Mouse (Mus musculus) small intestine, adult 2 months (tissue): ENCODE results near the gene Tnfrsf11a. TPM values are rescaled to one million over a fixed set of nuclear protein-coding genes. Genes with fewer than 3 reads are reported as not detected.
"Not testable (repeated sequence)": the region's sequence is repeated elsewhere in the genome, so short reads cannot be mapped to it uniquely, and the experiment has no call there.

ENCODE experiments used
- H3K27ac ChIP-seq: fragments of 200-500 bp; 2 replicates; pipeline ENCODE4 v1.5.1; 2012; ENCODE audit warnings: low read depth, low read length, control low read depth, inconsistent platforms; ENCODE audit not compliant: insufficient read depth
- H3K27me3 ChIP-seq: fragments of 200-500 bp; 2 replicates; pipeline ENCODE4 v1.6.1; 2012; ENCODE audit warnings: mild to moderate bottlenecking, moderate library complexity, low read length, inconsistent platforms; ENCODE audit not compliant: control insufficient read depth, insufficient read depth
- H3K36me3 ChIP-seq: fragments of 200-500 bp; 2 replicates; pipeline ENCODE4 v1.6.1; 2012; ENCODE audit warnings: mild to moderate bottlenecking, low read length, control low read depth, inconsistent platforms; ENCODE audit not compliant: control insufficient read depth, insufficient read depth
- H3K4me1 ChIP-seq: fragments of 200-500 bp; 2 replicates; pipeline ENCODE4 v1.6.1; 2012; ENCODE audit warnings: low read length, inconsistent platforms, mixed read lengths; ENCODE audit not compliant: control insufficient read depth, insufficient read depth, insufficient read length
- H3K4me3 ChIP-seq: fragments of 200-500 bp; 2 replicates; pipeline ENCODE4 v1.5.1; 2012; ENCODE audit warnings: low read depth, mild to moderate bottlenecking, control low read depth, inconsistent platforms, low read length, moderate library complexity
- CTCF ChIP-seq: fragments of 200-500 bp; IDR thresholded peaks from 2 replicates; pipeline ENCODE4 v1.5.1; 2012; ENCODE audit warnings: low read depth, mild to moderate bottlenecking, control low read depth, inconsistent platforms, low read length, moderate library complexity, mixed read lengths; ENCODE audit not compliant: insufficient replicate concordance, insufficient read length; ENCODE audit errors: extremely low read depth
- POLR2A ChIP-seq: fragments of 200-500 bp; IDR thresholded peaks from 2 replicates; pipeline ENCODE4 v1.6.1; 2012; ENCODE audit warnings: low read depth, mild to moderate bottlenecking, control low read depth, inconsistent platforms, low read length, moderate library complexity
- WGBS: fragments of 180-500 bp; shearing (Covaris S2); methylation state at CpG from one replicate; pipeline ENCODE4 v1.1.7; 2018; 5-methylcytosine and 5-hydroxymethylcytosine counted together
- polyA plus RNA-seq: library from polyadenylated mRNA; depleted of rRNA; stranded (reverse); fragments of >200 nt; gene quantifications from 2 replicates; pipeline ENCODE4 v1.2.3, GENCODE M21; 2012

The Tnfrsf11a gene
- polyA plus RNA-seq, 1 experiment: 47.7 TPM

DNA sequence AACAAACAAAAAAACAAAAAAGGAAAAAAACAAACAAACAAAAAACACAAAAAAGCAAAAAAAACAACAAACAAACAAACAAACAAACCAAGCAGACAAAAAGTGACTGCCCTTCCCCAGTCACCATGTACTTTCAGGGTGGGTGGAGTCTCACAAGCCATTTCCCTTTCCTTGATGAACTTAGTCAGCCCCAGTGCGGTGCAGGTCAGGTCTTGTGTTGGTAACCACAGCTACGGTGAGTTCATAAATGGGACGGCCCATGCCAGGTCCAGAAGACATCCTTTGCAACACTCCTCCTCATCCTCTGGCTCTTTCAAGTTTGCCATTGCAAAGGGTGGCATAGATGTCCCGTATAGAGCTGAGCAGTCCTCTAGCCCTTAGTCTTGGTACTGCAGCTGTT lies 25.0 kb downstream of the Tnfrsf11a start:
- 68% methylated on average over 4 of the region's 4 CpGs for WGBS
- no peak for TF ChIP-seq CTCF
- no peak for TF ChIP-seq POLR2A
- H3K27me3 ChIP-seq: no peaks in the 10 kb centered on the region
- H3K4me3 ChIP-seq: no peak overlapping the region
- peaks cover 4% of the 10 kb centered on the region; the same call in 1 of the 2 replicates for H3K4me1 ChIP-seq
- peaks cover 30% of the 10 kb centered on the region for H3K36me3 ChIP-seq
- H3K27ac ChIP-seq: no peak overlapping the region

DNA sequence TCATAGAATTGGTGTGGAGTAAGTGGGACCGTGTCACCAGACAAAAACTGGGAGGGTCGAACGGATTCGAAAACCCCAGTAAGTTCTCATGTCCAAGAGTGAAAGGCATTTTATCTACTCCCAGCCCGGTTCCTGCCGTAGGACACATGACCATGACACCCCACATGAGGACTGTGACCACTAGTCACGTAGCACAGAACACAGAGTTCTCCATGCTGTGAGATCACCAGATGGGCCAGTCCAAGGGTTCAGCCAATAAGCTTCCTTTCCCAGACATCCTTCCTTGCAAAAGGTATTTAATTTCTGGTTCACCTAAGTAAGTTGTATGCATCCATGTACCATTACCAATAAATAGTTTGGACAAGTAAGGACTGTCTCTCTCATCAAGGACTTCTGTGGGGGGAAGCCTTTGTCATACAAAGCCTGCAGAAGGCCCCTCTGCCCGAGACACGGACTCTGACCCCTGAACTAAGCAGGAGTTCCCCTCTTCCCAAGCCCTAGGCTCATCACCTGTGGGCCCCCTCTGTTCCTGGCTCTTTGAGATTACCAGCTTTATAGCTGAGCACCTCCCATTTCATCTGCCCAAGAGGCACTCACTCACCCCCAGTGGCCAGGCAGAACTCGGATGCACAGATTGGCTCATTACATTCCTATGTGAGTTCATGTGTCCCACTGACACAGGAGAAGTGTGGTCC lies 26.7 kb downstream of the Tnfrsf11a start:
- H3K27ac ChIP-seq: no peak overlapping the region

DNA sequence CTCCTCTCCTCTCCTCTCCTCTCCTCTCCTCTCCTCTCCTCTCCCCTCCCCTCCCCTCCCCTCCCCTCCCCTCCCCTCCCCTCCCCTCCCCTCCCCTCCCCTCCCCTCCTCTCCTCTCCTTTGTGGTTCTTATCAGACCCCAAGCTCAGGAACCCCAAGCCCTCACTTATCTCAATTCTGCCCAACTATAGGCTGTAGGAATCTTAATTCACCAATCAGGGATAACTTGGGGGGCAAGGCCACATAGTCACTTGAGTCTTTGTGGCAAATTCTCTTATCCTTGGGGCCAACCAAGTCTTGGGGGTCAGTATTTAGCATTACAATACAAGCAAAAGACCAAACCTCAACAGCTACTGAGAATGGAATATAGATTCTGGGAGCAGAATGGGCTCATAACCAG lies 31.5 kb downstream of the Tnfrsf11a start:
- H3K27me3 ChIP-seq, H3K27ac ChIP-seq, H3K4me1 ChIP-seq, H3K4me3 ChIP-seq: not testable (repeated sequence)
- peaks cover 63% of the 10 kb centered on the region for H3K36me3 ChIP-seq

More for the DNA sequence above, 26.7 kb downstream of the Tnfrsf11a start:
- Histone ChIP-seq H3K4me1 (peaks cover 4% of the 10 kb centered on the region; the same call in 1 of the 2 replicates), H3K36me3 (peaks cover 37% of the 10 kb centered on the region), H3K4me3 (no peak overlapping the region), H3K27me3 (no peaks in the 10 kb centered on the region)
- TF ChIP-seq POLR2A (no peak), CTCF (no peak)
- WGBS: 86% methylated on average over 10 of the region's 10 CpGs

DNA sequence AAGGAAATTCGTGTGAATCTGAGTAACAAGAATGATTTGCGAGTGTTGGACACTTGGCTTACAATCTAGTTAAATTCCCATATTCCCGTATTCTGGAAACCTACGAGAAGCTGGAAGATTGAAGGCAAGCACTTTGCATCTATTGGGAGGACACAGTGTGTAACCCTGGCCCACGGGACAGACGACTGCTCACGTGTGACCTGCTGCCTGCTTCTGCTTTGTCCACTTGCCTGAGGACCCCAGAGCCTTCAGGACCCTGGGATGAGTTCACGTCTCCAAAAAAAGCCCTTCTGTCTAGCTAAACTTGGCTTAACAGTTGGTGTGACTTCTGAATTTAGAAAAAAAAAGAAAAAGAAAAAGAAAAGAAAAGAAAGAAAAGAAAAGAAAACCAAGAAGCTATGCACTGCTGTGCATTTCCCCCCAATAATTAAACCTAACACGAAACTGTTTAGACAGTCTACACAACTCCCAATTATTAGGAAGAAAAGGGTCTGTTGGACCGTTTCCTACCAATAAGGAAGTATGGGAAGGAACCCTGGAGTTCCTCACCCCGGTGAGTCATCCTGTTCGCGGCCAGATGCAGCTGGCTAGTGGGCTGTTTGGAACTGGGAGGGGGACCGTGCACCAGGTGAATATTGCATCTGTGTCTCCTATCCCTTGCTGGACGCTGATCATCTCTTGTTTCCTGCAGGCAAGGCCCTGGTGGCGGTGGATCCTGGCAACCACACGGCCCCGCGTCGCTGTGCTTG lies 32.6 kb downstream of the Tnfrsf11a start:
- peaks cover 58% of the 10 kb centered on the region for H3K36me3 ChIP-seq
- peaks cover 8% of the 10 kb centered on the region for H3K4me1 ChIP-seq
- H3K27me3 ChIP-seq: no peaks in the 10 kb centered on the region
- no peak for TF ChIP-seq POLR2A
- TF ChIP-seq CTCF: no peak
- H3K4me3 ChIP-seq: no peak overlapping the region
- WGBS: 59% methylated on average over 20 of the region's 20 CpGs
- H3K27ac ChIP-seq: no peak overlapping the region

DNA sequence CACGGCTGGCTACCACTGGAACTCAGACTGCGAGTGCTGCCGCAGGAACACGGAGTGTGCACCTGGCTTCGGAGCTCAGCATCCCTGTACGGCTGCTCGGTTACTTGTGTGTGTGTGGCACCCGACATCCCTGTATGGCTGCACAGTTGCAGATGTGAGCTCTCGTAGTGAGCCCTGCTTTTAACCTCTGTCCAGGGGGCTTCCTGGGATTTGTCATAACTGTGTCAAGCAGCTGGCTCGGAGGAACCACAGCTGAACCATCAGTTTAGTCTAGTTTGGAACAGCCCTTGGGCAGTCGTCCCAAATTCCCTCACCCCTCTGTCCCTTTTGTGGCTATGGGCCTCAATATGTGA lies 33.2 kb downstream of the Tnfrsf11a start:
- TF ChIP-seq CTCF (no peak), POLR2A (no peak)
- H3K4me1 ChIP-seq: peaks cover 8% of the 10 kb centered on the region
- no peak overlapping the region for H3K4me3 ChIP-seq
- peaks cover 55% of the 10 kb centered on the region for H3K36me3 ChIP-seq
- no peak overlapping the region for H3K27ac ChIP-seq
- H3K27me3 ChIP-seq: no peaks in the 10 kb centered on the region
- WGBS: 74% methylated on average over 11 of the region's 11 CpGs

DNA sequence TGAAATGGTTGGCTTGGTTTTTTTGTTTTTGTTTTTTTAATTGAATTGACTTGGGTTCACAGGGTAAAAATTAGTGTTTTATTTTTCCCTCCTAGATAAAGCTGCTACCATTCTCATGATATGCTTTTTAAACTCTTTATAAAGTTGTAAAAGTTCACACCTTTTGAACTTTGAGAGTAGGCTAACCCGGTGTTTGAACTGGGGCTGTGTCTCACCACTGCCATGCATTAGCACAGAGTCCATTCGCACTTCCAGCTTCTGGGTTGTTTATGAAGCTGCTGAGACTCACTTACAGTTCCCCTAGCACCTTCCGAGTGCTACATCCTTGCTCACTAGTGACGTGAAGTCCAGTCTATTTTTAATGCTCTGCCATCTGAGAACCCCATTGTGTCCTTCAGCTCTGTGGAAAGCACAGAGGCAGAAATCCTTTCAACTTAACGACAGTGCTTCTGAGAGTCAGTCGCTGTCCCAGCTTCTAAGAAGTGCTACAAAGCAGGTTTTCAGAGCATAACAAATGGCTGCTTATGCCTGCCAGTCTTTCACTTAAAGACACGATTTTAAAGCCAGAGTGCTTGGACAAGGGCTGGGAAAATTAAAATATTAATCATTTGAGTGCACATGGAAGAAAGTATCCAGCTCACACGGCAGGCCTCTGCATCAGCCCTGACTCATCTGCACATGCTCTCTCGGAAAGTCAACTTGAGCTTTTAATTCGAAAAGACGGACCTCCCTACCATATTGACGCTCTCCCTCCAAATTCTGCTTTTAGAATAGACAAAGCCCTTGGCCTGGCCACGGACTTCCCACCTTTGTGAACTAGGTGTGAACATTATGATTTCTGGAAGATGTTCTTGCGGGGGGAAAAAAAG lies 34.1 kb downstream of the Tnfrsf11a start:
- Histone ChIP-seq H3K4me1 (peaks cover 8% of the 10 kb centered on the region), H3K36me3 (peaks cover 56% of the 10 kb centered on the region), H3K4me3 (no peak overlapping the region), H3K27ac (no peak overlapping the region), H3K27me3 (no peaks in the 10 kb centered on the region)
- TF ChIP-seq CTCF: no peak
- TF ChIP-seq POLR2A: no peak
- 75% methylated on average over 14 of the region's 14 CpGs for WGBS

DNA sequence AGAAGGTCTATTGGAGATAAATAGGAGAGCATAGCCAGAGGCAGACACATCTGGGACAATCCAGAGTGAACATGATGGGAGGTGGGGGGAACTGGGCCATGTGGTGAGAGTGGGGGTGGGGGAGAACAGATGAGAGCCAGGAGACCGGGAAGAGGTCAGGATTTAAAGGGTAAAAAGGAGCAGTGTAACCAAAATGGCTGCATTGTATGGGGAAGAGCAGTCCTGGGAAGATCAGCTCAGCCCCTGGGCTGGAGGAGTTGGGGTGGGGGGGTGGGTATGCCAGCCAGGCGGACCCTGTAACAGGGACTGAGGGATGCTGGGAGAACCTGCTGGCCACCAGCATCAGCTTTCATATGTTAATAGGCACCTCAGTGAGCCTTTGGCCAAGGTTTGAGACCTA lies 34.8 kb downstream of the Tnfrsf11a start:
- Histone ChIP-seq H3K4me3 (no peak overlapping the region), H3K4me1 (peaks cover 8% of the 10 kb centered on the region), H3K27me3 (no peaks in the 10 kb centered on the region), H3K27ac (no peak overlapping the region), H3K36me3 (peaks cover 55% of the 10 kb centered on the region)
- TF ChIP-seq CTCF (no peak), POLR2A (no peak)
- WGBS: 91% methylated on average over 2 of the region's 2 CpGs
